Mouse (Mus musculus) right cerebral cortex, postnatal 14 days (tissue): ENCODE data around the gene Dhx40.
"Not testable (repeated sequence)": the region's sequence is repeated elsewhere in the genome, so short reads cannot be mapped to it uniquely, and the experiment has no call there.

Experiments used
- DNase-seq: peaks from one replicate; pipeline ENCODE4 v3.0.0; 2022

Gene Dhx40

DNA sequence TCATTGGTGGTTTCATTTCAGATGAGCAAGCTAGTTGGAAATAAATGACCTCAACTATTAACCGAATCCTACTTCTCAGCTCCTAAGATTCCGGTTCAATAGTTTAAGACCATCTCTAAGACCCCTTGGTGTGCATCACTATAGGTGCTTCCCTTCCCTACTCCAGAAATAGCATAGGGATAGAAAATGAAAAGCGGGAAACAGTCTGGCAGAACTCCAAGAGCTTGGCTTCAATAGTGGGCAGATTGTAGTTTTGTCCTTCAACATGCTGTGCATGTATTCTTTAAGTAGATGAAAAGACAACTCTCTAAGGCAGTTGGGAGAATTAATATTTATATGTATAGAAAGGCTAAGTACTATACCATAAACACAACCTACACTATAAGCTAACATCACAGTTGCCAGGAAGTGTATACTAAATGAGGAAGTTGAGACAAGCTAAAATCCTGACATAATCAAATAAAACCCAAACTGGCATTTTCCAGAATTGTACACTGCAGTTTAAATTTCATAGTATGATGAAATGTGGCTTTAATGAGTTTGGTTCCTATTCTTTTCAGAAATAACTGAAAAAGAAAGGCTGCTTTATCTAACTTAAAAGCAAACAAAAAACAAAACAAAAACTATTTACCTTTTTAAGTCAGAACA, 57.6 kb downstream of the Dhx40 start:
- DNase-seq = no peak

DNA sequence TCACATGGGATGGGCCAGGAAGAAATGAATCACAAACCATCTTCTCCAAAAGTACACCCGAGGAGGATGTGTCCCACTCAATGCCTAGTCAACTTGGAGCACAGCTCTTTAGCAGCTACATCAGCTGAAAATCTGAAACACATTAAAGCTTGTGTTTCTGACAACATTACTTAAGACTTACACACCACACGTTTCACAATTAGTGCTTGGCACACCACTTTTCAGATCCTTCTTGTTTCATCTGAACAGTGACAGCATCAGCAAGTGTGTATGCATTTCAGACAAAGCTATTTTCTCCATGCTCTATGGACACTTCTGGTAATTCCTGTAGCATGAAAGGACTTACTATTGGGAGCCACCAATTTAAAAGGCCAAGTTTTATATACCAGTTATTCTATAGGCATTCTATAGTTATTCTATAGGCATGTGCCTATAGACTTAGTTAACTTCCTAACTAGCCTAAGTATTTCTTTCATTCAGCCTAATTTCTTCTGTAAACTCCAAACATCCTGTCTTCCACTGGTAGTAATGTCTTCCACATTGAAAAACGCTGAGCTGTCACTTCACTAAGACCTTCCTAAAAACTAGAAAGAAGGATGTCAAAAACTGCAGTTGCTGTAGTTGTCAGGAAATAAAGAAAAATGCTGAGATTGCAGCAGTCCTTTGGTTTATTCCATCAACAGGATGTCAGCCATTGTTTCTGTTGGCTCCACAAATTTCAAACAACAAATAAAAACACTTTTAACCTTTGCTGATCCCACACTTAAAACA, 61.7 kb downstream of the Dhx40 start:
- no peak for DNase-seq

DNA sequence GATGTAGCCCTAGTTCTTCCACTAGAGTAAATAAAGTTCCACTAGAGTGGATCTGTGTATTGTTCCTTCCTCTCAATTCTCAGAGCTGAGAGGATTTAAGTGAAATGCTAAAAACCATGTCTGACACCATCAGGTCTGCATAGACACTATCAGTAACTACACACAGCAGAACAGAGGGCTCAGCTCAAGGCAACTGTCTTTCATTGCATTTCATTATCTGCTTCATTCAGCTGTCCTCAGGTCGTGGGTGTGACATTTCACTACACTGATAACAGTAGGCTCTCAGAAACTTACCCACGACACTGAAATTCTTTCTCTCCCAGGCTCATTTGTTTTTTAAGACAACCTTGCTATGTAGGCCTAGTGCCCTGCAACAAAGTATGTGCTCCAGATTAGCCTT, 64.9 kb downstream of the Dhx40 start:
- DNase-seq = no peak

DNA sequence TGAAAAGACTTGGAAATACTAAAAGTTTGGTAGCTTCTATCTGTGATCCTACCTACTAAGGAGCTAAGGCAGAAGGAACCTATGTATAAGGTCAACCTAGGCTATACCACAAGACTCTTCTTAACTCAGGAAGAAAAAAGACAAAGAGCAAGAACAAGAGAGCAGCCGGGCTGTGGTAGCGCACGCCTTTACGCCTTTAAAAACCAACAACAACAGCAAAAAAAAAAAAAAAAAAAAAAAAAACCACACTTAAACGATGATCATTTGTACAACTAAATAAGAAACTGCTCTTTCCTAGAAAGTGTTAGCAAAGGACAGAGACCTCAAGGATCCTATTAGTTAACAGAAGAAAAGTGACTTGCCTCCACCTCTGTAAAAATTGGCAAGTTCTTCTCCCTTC, 66.0 kb downstream of the Dhx40 start:
- no peak for DNase-seq

DNA sequence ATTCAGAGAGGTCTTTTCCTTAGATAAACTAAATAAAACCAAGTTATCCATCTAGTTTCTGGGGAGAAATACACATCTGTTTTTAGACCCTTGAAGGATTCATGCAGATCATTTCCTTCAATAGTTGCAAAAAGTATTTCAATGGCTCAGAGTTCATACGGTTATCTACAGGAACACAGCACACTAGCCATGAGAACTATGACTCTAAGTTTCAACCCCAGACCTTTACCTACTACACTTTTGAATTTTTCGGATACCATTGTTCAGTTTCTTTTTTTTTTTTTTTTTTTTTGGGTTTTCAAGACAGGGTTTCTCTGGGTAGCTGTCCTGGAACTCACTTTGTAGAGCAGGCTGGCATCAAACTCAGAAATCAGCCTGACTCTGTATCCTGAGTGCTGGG, 68.1 kb downstream of the Dhx40 start:
- no peak for DNase-seq

DNA sequence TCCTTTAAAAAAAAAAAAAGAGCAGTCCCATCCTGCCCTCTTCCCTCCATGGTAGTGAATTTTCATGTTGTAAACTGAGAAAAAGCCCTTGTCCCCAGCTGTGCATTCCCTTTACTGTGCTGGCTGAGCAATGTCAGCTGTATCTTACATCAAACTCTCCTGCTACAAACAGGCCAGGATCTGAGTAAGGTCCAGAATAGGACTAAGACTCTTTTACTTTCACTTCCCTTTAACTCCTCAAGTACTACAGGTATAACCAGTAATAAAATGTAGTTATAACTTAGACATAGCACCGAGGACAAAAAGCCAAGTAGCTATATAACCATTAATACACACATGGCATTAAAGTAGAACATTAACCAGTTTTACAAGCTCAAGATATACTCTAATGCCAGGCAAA, 68.6 kb downstream of the Dhx40 start:
- DNase-seq = no peak

DNA sequence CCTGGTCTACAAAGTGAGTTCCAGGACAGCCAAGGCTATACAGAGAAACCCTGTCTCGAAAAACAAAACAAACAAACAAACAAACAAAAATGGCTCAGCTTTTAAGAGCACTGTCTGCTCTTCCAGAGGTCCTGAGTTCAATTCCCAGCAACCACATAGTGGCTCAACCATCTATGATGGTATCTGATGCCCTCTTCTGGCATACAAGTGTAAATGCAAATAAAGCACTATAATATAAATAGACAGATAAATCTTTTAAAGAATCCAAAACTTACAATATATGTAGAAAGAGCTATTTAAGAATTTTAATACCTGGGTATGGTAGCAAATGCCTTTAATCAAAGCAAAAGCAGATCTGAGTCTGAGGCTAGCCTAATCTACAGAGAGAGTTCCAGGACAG, 69.2 kb downstream of the Dhx40 start:
- not testable (repeated sequence) for DNase-seq

DNA sequence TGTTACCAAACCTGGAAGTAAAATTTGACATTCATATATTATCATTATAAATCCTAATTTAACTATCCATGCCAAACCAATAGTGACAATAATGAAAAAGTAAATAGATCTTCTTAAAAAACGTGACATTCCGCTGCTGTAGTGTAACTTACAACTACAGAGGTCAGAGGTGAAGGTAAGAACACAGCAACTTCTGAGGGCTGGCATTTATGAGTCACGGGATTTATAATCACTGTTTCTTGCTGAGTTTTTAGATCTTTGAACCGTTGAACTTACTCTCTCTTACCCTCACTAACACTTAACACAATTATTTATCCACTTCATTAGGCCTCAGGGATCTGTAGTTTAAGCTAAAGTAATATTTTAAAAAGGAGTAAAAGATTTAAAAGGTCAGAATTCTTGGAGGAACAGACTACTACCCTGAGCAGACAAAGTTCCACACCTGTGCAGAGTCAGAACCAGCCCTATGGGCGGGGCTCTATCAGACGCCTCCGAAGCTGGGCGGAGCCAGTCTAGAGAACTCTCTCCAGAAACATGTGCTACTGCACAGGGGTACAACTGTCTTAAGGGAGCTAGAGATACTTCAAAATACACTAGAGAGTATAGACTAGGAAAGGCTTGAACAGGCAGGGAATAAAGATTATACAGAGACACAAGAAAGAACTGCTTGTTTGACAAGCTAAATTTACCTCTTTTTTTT, 70.1 kb downstream of the Dhx40 start:
- no peak for DNase-seq

DNA sequence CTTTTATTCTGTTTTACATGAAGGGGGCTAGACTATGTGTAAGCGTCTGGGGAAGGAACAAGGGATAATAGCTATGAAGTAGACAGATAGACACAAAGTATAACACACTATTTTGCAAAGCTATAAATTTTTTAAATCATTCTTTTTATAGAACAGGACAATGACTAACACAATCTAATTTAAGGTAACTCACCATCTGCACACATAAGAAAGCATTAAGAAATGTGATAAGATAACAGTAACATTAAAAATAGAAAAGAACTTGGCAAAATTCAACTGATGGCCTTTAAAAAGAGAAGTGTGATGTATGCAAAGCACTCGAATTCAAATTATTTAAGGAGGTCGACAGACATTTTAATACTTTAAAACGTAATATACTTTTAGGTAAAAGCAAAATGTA, 72.6 kb downstream of the Dhx40 start:
- no peak for DNase-seq

DNA sequence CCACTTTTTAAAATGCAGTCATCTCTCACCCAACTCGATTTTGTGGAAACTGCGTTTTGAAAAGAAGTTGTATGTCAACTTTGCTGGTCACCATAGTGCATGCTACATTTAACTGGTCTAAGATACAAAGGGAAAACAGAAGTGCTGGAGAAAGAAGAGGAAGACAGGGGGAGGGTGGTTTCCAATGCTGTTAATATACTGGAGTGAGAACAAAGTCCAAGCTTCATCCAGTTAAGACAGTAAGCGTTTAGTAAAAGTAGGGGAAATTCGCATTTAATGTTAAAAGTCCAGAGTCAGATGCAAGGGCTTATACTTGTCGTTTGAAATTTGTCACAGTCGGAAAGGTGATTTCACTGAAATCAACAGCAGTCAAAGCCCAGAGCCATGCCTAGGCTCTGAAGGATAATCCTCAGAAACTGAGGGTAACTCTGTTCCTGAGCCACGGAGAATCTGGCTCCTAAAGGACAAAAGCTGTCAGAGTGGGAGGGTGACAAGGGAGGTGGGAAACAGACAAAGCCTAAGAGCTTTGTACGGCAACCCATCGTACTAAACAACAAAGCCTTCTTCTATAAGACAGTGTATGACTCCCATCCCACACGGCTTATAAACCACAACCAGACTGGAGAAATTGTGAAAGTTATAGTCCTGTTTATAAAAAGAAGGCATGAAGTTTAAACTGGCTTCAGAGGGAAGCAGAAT, 73.2 kb downstream of the Dhx40 start:
- no peak for DNase-seq

DNA sequence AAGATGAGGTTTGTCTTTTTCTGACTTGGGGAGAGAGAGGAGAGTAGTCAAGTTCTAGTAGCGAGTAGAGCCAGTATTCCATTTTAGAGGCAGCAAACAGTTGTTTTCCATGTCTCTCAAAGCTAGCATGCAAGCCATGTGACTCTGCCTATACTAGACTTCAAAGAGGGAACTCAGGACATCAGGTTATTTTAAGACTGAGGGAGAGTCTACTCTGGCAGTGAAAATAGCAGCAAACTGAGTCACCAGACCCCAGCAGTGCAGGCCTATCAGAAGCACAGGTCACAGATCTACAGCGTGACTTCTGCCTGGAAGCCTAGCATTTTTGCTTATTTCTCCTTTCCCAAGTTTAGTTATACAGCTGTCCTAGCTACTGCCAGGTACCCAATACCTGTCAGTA, 76.1 kb downstream of the Dhx40 start:
- no peak for DNase-seq

DNA sequence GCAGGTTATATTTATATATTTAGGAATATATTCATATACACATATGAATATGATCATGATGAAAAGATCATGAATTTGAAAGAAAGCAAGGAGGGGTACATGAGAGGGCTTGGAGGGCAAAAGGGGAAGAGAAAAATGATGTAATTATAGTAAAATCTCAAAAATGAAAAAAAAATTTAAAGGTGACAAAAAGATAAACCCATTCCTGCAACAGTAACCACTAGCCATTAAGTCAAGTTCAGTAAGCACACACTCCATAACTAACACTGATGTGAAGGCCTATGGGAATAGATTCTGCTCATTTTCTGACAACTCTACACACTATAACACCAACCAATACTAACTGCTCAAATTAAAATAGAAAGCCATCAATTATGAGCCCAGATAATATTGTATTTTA, 81.9 kb downstream of the Dhx40 start:
- no peak for DNase-seq

DNA sequence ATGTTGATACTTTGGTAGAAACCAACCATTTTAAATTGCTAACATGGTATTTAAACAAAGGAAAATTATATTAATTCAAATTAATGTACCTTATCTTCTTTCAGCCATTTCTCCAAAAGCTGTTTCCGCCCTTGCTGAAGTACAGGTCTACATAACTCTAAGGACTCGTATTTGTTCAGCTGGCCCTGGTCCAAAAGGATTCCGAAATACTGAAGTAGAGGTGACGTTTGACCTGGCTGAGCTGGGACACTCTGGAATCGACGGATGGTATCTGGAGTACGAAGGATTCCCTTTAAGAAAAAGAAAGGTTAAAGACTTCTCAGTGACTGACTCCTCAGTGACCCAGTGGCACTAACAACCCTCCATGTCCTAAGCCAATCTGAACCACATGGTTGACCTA, 82.6 kb downstream of the Dhx40 start:
- no peak for DNase-seq

DNA sequence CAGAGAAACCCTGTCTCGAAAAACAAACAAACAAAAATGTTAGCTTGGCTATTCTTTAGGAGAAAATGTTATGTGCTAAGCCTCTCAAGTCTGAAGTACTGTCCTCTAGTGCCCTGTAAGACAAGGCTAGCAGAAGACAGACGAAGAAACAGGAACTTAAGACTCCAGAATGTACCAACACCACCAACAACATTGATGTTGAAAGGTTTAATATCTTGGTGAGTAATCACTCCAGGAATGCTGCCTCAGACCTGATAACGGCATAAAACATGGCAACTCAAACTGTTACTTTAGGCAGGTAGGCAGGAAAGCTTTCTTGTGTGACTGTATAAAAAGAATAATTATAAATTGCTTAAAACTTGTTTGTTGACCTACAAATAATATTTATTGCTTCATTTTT, 83.5 kb downstream of the Dhx40 start:
- no peak for DNase-seq

DNA sequence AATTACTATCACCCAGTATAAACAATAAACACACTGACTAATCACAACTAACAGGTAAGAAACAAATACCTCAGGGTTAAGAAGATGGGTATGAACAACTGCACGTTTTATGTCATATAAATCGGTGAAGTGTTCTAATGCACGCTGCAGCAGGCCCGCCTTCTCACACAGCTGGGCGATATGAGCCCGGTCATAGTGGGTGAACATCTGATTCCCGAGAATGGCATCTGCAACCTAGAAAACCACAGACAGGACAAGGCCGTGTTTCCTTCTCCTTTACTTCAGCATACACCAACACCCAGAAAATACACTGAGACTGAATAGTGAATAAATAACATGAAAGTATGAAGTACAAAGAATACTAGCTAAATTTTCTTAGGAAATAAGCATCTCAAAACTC, 88.2 kb downstream of the Dhx40 start:
- DNase-seq = no peak
